Mouse (Mus musculus): Measurements from ENCODE around the gene Utp15. TPM values are rescaled to one million over a fixed set of nuclear protein-coding genes. Genes with fewer than 3 reads are reported as not detected.

Utp15 gene
- polyA plus RNA-seq, 1 experiment from 2014 or later, result 33.9 TPM

GRCm38 (mm10) chr13:98298833-98299758 is 36.3 kb upstream of the Utp15 start:
- Histone ChIP-seq H3K9me3 (ENCODE audit: control insufficient read depth, low read depth, low read length) (no peaks in the 10 kb centered on the region), H3K9ac (replicated peaks; ENCODE audit: low read depth, low read length) (no peak overlapping the region), H3K36me3 (ENCODE audit: control insufficient read depth, insufficient read depth, low read length) (no peaks in the 10 kb centered on the region), H3K27me3 (ENCODE audit: control insufficient read depth, insufficient read depth, low read length) (no peaks in the 10 kb centered on the region), H3K4me2 (replicated peaks; ENCODE audit: low read depth, low read length) (0 out of 2 replicates have a peak overlapping the region, but pooled peaks have one; percentile 13), H3K27ac (ENCODE audit: low read length) (no peak overlapping the region), H3K4me1 (ENCODE audit: control insufficient read depth, insufficient read depth, low read length) (no peaks in the 10 kb centered on the region), H3K4me3 (ENCODE audit: low read depth, low read length) (no peak overlapping the region)
- peak; percentile 73; the same call in 1 of the 2 replicates for ATAC-seq (ENCODE audit: insufficient number of reproducible peaks, insufficient read depth, low FRiP score, low read depth)
- 50% methylated on average over 21 of the region's 21 CpGs for WGBS

GRCm38 (mm10) chr13:98297883-98298482 is 35.1 kb upstream of the Utp15 start:
- Histone ChIP-seq H3K9me3 (ENCODE audit: control insufficient read depth, low read depth, low read length) (no peaks in the 10 kb centered on the region), H3K9ac (replicated peaks; ENCODE audit: low read depth, low read length) (no peak overlapping the region), H3K4me3 (ENCODE audit: low read depth, low read length) (no peak overlapping the region), H3K36me3 (ENCODE audit: control insufficient read depth, insufficient read depth, low read length) (no peaks in the 10 kb centered on the region), H3K4me2 (replicated peaks; ENCODE audit: low read depth, low read length) (no peak overlapping the region), H3K4me1 (ENCODE audit: control insufficient read depth, insufficient read depth, low read length) (no peaks in the 10 kb centered on the region), H3K27me3 (ENCODE audit: control insufficient read depth, insufficient read depth, low read length) (no peaks in the 10 kb centered on the region), H3K27ac (ENCODE audit: low read length) (no peak overlapping the region)
- WGBS, result 89% methylated on average over 6 of the region's 6 CpGs
- ATAC-seq (ENCODE audit: insufficient number of reproducible peaks, insufficient read depth, low FRiP score, low read depth), result no peak

GRCm38 (mm10) chr13:98296072-98296471 is 33.2 kb upstream of the Utp15 start:
- no peaks in the 10 kb centered on the region for H3K9me3 ChIP-seq (ENCODE audit: control insufficient read depth, low read depth, low read length)
- H3K27ac ChIP-seq (ENCODE audit: low read length), result peak overlapping the region; percentile 58; the same call in 1 of the 2 replicates
- H3K4me1 ChIP-seq (ENCODE audit: control insufficient read depth, insufficient read depth, low read length), result no peaks in the 10 kb centered on the region
- ATAC-seq (ENCODE audit: insufficient number of reproducible peaks, insufficient read depth, low FRiP score, low read depth), result peak; percentile 73; the same call in 1 of the 2 replicates
- no peaks in the 10 kb centered on the region for H3K36me3 ChIP-seq (ENCODE audit: control insufficient read depth, insufficient read depth, low read length)
- WGBS, result 43% methylated on average over 5 of the region's 5 CpGs
- H3K4me2 ChIP-seq (replicated peaks; ENCODE audit: low read depth, low read length), result no peak overlapping the region
- no peaks in the 10 kb centered on the region for H3K27me3 ChIP-seq (ENCODE audit: control insufficient read depth, insufficient read depth, low read length)
- no peak overlapping the region for H3K9ac ChIP-seq (replicated peaks; ENCODE audit: low read depth, low read length)
- no peak overlapping the region for H3K4me3 ChIP-seq (ENCODE audit: low read depth, low read length)

GRCm38 (mm10) chr13:98291712-98292111 is 28.9 kb upstream of the Utp15 start:
- H3K27me3 ChIP-seq (ENCODE audit: control insufficient read depth, insufficient read depth, low read length), result no peaks in the 10 kb centered on the region
- H3K27ac ChIP-seq (ENCODE audit: low read length), result no peak overlapping the region
- no peak overlapping the region for H3K9ac ChIP-seq (replicated peaks; ENCODE audit: low read depth, low read length)
- no peaks in the 10 kb centered on the region for H3K4me1 ChIP-seq (ENCODE audit: control insufficient read depth, insufficient read depth, low read length)
- ATAC-seq (ENCODE audit: insufficient number of reproducible peaks, insufficient read depth, low FRiP score, low read depth), result no peak
- H3K9me3 ChIP-seq (ENCODE audit: control insufficient read depth, low read depth, low read length), result no peaks in the 10 kb centered on the region
- no peak overlapping the region for H3K4me2 ChIP-seq (replicated peaks; ENCODE audit: low read depth, low read length)
- H3K4me3 ChIP-seq (ENCODE audit: low read depth, low read length), result no peak overlapping the region
- no peaks in the 10 kb centered on the region for H3K36me3 ChIP-seq (ENCODE audit: control insufficient read depth, insufficient read depth, low read length)
- 78% methylated on average over 8 of the region's 8 CpGs for WGBS

GRCm38 (mm10) chr13:98290719-98291118 is 27.9 kb upstream of the Utp15 start:
- H3K4me3 ChIP-seq (ENCODE audit: low read depth, low read length), result no peak overlapping the region
- no peaks in the 10 kb centered on the region for H3K36me3 ChIP-seq (ENCODE audit: control insufficient read depth, insufficient read depth, low read length)
- ATAC-seq (ENCODE audit: insufficient number of reproducible peaks, insufficient read depth, low FRiP score, low read depth), result no peak
- no peak overlapping the region for H3K4me2 ChIP-seq (replicated peaks; ENCODE audit: low read depth, low read length)
- H3K4me1 ChIP-seq (ENCODE audit: control insufficient read depth, insufficient read depth, low read length), result no peaks in the 10 kb centered on the region
- H3K27ac ChIP-seq (ENCODE audit: low read length), result no peak overlapping the region
- WGBS, result 52% methylated on average over 2 of the region's 2 CpGs
- H3K27me3 ChIP-seq (ENCODE audit: control insufficient read depth, insufficient read depth, low read length), result no peaks in the 10 kb centered on the region
- H3K9me3 ChIP-seq (ENCODE audit: control insufficient read depth, low read depth, low read length), result no peaks in the 10 kb centered on the region
- H3K9ac ChIP-seq (replicated peaks; ENCODE audit: low read depth, low read length), result no peak overlapping the region

- H3K27ac ChIP-seq (ENCODE audit: low read length), result no peak overlapping the region
- no peaks in the 10 kb centered on the region for H3K36me3 ChIP-seq (ENCODE audit: control insufficient read depth, insufficient read depth, low read length)
- H3K4me3 ChIP-seq (ENCODE audit: low read depth, low read length), result no peak overlapping the region
- 79% methylated on average over 12 of the region's 12 CpGs for WGBS
- no peaks in the 10 kb centered on the region for H3K9me3 ChIP-seq (ENCODE audit: control insufficient read depth, low read depth, low read length)
- no peak overlapping the region for H3K4me2 ChIP-seq (replicated peaks; ENCODE audit: low read depth, low read length)
- H3K9ac ChIP-seq (replicated peaks; ENCODE audit: low read depth, low read length), result no peak overlapping the region
- no peak for ATAC-seq (ENCODE audit: insufficient number of reproducible peaks, insufficient read depth, low FRiP score, low read depth)
- H3K4me1 ChIP-seq (ENCODE audit: control insufficient read depth, insufficient read depth, low read length), result no peaks in the 10 kb centered on the region
- no peaks in the 10 kb centered on the region for H3K27me3 ChIP-seq (ENCODE audit: control insufficient read depth, insufficient read depth, low read length)
These were observed 18.3 kb upstream of the Utp15 start for GRCm38 (mm10) chr13:98280990-98281650.

- WGBS, result 82% methylated on average over 5 of the region's 5 CpGs
- 0 out of 2 replicates have a peak, but pooled peaks cover 4% of the 10 kb centered on the region for H3K36me3 ChIP-seq (ENCODE audit: control insufficient read depth, insufficient read depth, low read length)
- no peaks in the 10 kb centered on the region for H3K4me1 ChIP-seq (ENCODE audit: control insufficient read depth, insufficient read depth, low read length)
- no peak within 1 kb of the TSS for H3K9ac ChIP-seq (replicated peaks; ENCODE audit: low read depth, low read length)
- H3K27ac ChIP-seq (ENCODE audit: low read length), result no peak within 1 kb of the TSS
- no peak within 1 kb of the TSS for H3K4me2 ChIP-seq (replicated peaks; ENCODE audit: low read depth, low read length)
- no peak within 1 kb of the TSS for H3K4me3 ChIP-seq (ENCODE audit: low read depth, low read length)
- H3K27me3 ChIP-seq (ENCODE audit: control insufficient read depth, insufficient read depth, low read length), result no peaks in the 10 kb centered on the region
- ATAC-seq (ENCODE audit: insufficient number of reproducible peaks, insufficient read depth, low FRiP score, low read depth), result no peak
- no peaks in the 10 kb centered on the region for H3K9me3 ChIP-seq (ENCODE audit: control insufficient read depth, low read depth, low read length)
These were observed 16.8 kb upstream of the Utp15 start, which contains the start of gene Gm21976 for GRCm38 (mm10) chr13:98279686-98280085. TSS of gene Gm21976 (plus strand) at chr13:98279887.

- ATAC-seq (ENCODE audit: insufficient number of reproducible peaks, insufficient read depth, low FRiP score, low read depth), result no peak
- Histone ChIP-seq H3K4me1 (ENCODE audit: control insufficient read depth, insufficient read depth, low read length) (no peaks in the 10 kb centered on the region), H3K9me3 (ENCODE audit: control insufficient read depth, low read depth, low read length) (no peaks in the 10 kb centered on the region), H3K4me2 (replicated peaks; ENCODE audit: low read depth, low read length) (no peak overlapping the region), H3K36me3 (ENCODE audit: control insufficient read depth, insufficient read depth, low read length) (peaks cover 14% of the 10 kb centered on the region), H3K9ac (replicated peaks; ENCODE audit: low read depth, low read length) (no peak overlapping the region), H3K27me3 (ENCODE audit: control insufficient read depth, insufficient read depth, low read length) (no peaks in the 10 kb centered on the region), H3K27ac (ENCODE audit: low read length) (no peak overlapping the region), H3K4me3 (ENCODE audit: low read depth, low read length) (no peak overlapping the region)
- WGBS, result 83% methylated on average over 2 of the region's 2 CpGs
These were observed 14.7 kb upstream of the Utp15 start for GRCm38 (mm10) chr13:98277501-98277900.
